Mouse (Mus musculus): ENCODE measurements around the gene Acat1. TPM values are rescaled to one million over a fixed set of nuclear protein-coding genes. Genes with fewer than 3 reads are reported as not detected.

The Acat1 gene
- total RNA-seq, 2 experiments from 2014 or later, result 51.1 to 59.3 TPM

DNA sequence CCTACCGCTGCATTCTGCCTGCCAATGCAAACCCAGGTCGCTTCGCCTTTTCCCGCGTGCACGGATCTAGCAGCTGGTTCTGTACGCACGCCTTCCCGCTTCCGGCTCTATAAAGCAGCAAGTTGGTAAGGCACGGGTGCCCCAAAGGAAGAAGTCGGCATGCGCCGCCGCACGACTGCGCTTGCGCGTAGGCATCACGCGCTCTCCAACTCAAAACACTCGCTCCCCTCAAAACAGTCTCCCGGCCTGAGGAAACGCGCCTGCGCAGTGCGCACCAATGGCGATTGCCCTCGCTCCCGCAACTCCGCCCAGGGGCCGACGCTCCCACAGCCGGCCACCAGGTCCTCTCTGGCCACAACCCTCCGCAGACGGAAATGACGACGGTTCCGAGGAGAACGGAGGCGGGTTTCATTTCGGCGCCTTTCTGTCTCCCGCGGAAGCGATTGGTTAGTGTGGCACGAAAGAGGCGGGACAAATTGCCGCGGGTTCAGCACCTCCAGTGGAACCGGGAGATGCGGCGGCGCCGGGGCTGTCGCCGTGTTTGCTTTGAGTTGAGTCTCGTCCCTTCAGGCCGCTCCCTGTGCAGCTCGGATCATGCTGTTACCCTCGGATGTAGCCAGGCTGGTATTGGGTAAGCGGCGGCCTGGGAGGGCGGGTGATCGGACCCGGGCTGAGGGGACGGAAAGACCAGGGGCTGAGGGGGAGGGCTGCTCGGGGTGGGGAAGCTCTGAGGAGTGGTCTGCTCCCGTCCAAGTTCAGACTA lies 73.4 kb downstream of the Acat1 start, which contains the start of the genes Atm and Npat:
Atm (minus strand) TSS at position 183 of the 763 bp plus-strand sequence.
Npat (plus strand) TSS at position 490 of the 763 bp plus-strand sequence.
- peak; percentile 97 for ATAC-seq (replicated peaks; ENCODE audit: low FRiP score, low TSS enrichment, poor library complexity, severe bottlenecking)

DNA sequence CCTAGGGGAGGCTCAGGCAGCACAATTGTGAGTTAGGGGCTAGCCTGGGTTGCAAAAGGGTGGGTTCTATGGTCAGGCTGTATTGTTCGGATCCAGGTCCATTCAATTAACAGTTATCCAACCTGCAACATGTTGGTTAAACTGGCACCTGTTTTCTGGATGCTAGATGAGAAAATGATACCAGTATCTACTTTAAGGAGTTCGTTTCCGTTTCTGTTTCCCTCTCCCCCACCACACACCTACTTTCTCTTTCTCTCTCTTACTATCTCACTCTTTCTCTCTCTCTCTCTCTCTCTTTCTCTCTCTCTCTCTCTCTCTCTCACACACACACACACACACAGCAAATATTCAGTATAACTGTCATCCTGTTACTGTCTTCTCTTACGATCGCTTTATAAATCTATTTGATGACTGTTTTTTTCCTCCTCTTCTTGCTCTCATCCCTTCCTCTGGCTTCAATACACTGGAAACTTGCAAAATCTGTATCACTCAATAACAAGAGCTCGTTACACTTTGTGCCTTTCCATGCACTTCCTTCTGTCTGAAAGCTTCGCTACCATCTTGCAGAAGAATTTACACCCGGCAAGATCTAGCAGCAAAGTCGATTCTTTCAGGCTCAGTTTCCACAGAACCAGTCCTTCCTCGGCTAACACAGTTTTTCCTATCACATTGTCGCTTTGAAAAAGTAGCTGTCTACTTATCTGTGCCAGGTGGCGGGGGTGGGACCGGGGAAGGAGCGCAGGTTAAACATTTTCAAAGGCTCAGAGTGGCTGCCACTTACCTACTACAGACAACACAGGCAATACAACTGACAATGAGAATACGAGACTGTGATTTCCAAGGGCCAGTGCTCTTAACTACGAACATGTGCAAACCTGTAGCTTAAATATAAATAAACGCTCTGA lies 74.5 kb downstream of the Acat1 start:
- ATAC-seq (replicated peaks; ENCODE audit: low FRiP score, low TSS enrichment, poor library complexity, severe bottlenecking), result peak; percentile 30; the same call in 1 of the 2 replicates

Other genes with a start within 250 kb of the Acat1 start
- 1.6 and 1.7 TPM in 2 replicates for gene Kdelc2, start 226.4 kb downstream of the Acat1 start, total RNA-seq (2014; fragmentation: Nextera tagmentation)
- gene Kdelc2, start 226.4 kb downstream of the Acat1 start, total RNA-seq (2017), result 0.94 and 4.5 TPM in 2 replicates
- not detected in 2 replicates for gene 4930550C14Rik, start 208.1 kb downstream of the Acat1 start, total RNA-seq (2014; fragmentation: Nextera tagmentation)
- gene 4930550C14Rik, start 208.1 kb downstream of the Acat1 start, total RNA-seq (2017), result 0.38 and 0.84 TPM in 2 replicates
- 39.4 and 41.7 TPM in 2 replicates for gene Atm, start 73.6 kb downstream of the Acat1 start, total RNA-seq (2014; fragmentation: Nextera tagmentation)
- gene Atm, start 73.6 kb downstream of the Acat1 start, total RNA-seq (2017), result 48.3 and 66.9 TPM in 2 replicates
- 34.5 and 37.5 TPM in 2 replicates for gene Npat, start 73.3 kb downstream of the Acat1 start, total RNA-seq (2014; fragmentation: Nextera tagmentation)
- 32.4 and 35.7 TPM in 2 replicates for gene Npat, start 73.3 kb downstream of the Acat1 start, total RNA-seq (2017)
- gene Cul5, start 59.6 kb upstream of the Acat1 start, total RNA-seq (2014; fragmentation: Nextera tagmentation), result 32.0 and 37.9 TPM in 2 replicates
- gene Cul5, start 59.6 kb upstream of the Acat1 start, total RNA-seq (2017), result 83.3 and 86.8 TPM in 2 replicates
- gene Rab39, start 95.8 kb upstream of the Acat1 start, total RNA-seq (2014; fragmentation: Nextera tagmentation), result not detected in 2 replicates
- gene Rab39, start 95.8 kb upstream of the Acat1 start, total RNA-seq (2017), result not detected in 2 replicates
- gene Slc35f2, start 161.2 kb upstream of the Acat1 start, total RNA-seq (2014; fragmentation: Nextera tagmentation), result 3.2 and 3.3 TPM in 2 replicates
- gene Slc35f2, start 161.2 kb upstream of the Acat1 start, total RNA-seq (2017), result 1.6 and 2.7 TPM in 2 replicates
- not detected in 2 replicates for gene Sln, start 239.8 kb upstream of the Acat1 start, total RNA-seq (2014; fragmentation: Nextera tagmentation)
- gene Sln, start 239.8 kb upstream of the Acat1 start, total RNA-seq (2017), result not detected in 2 replicates